In the genomic region with DNA sequence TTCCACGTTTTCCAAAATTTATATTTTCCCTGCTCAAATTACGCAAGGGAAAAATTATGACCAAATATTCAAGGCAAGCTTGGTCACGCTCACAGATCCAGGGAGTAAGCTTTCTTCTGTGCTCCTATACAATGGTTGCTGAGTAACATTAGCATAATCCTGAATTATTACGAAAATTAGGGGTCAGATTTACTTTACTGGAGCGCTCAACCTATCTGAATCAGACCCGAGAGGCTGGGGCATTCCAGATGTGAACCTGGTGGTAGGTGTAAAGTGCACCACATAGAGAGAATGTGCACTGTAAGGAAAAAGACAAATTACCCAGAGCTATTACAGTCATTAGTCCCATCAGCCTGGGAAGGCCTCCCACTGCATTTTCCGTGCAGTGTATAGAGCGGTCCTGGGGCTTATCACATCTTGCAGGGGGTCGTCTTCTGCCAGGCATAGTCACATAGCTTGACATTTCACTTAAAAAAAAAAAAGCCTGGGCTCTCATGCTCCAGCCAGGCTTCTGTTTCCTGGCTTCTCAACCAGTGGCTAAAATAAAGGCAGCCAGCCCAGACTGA, we compare ENCODE assay signal across 15 mouse cellular contexts. TPM values are rescaled to one million over a fixed set of nuclear protein-coding genes. Genes with fewer than 3 reads are reported as not detected.
"Had no signal": no experiment of that assay in that cellular context is flagged by ENCODE, and none has a peak within 500 bp of the region (broad histone marks: within the 10 kb centered on the region; RNA-seq: fewer than 3 reads in every experiment).

No protein-coding gene starts in this region.

- H3K27me3 ChIP-seq: liver, embryonic 12.5 days; neural tube, embryonic 12.5 days; stomach, embryonic 15.5 days had no signal

- H3K9me3 ChIP-seq: limb, embryonic 10.5 days; liver, embryonic 12.5 days; neural tube, embryonic 12.5 days; stomach, embryonic 15.5 days had no signal

- H3K4me3 ChIP-seq: limb, embryonic 10.5 days; liver, embryonic 12.5 days; myocyte; neural tube, embryonic 12.5 days; stomach, embryonic 15.5 days had no signal

- DNase-seq: kidney, adult 18-20 months; kidney, postnatal 10 days; lung, embryonic 14.5 days; lung, postnatal 10 days; lung, postnatal 4 days; right cerebral cortex, postnatal 14 days; thymus, adult 2 months; thymus, postnatal 25 days had no signal

- H3K4me2 ChIP-seq: liver, embryonic 12.5 days; lung, embryonic 14.5 days; neural tube, embryonic 12.5 days; stomach, embryonic 15.5 days had no signal

- ATAC-seq: liver, embryonic 12.5 days had no signal

- H3K27ac ChIP-seq: limb, embryonic 10.5 days; liver, embryonic 12.5 days; neural tube, embryonic 12.5 days; stomach, embryonic 15.5 days had no signal

- H3K36me3 ChIP-seq: limb, embryonic 10.5 days; liver, embryonic 12.5 days; neural tube, embryonic 12.5 days; stomach, embryonic 15.5 days had no signal

- H3K9ac ChIP-seq: liver, embryonic 12.5 days; lung, embryonic 14.5 days; neural tube, embryonic 12.5 days; stomach, embryonic 15.5 days had no signal

- H3K4me1 ChIP-seq: limb, embryonic 10.5 days; liver, embryonic 12.5 days; neural tube, embryonic 12.5 days; stomach, embryonic 15.5 days had no signal

RNA-seq across cellular contexts. Expression of a gene that starts 30.2 kb away (rescaled TPM):
- total RNA-seq: layer of hippocampus, adult 8-10 months; megakaryocyte, adult 5-6 weeks had no signal
